9 mouse cellular contexts compared by ENCODE assay signal in the genomic region with DNA sequence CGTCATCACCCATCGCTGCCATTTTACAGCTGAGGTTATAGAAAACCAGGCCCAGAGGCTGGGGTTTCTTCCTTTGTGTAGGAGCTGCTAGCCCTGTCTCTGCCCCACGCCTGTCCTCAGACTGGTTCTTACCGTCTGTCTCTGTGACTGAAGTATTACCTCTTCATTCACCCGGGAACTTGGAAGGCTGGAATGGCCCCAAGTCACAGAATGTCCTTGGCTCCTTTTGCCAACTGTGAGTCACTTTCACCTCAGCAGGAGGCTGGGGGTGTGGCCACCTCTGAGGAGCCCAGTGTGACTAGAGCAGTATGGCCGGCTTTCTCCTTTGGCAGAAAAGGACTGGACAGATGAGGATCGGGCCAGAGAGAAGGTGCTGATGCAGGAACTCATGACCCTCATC. TPM values are rescaled to one million over a fixed set of nuclear protein-coding genes. Genes with fewer than 3 reads are reported as not detected.
DNase-seq lines count a peak whose midpoint lies in the region; ATAC-seq and TF ChIP-seq lines count a peak whose summit lies in the region.
"Had no signal": no experiment of that assay in that cellular context is flagged by ENCODE, and none has a peak within 500 bp of the region (broad histone marks: within the 10 kb centered on the region; RNA-seq: fewer than 3 reads in every experiment).

No protein-coding gene starts in this region.

- no peak overlapping the region for H3K4me3 ChIP-seq in limb, embryonic 15.5 days
- H3K4me3 ChIP-seq in limb, embryonic 10.5 days, result no peak overlapping the region
- no peak overlapping the region for H3K4me3 ChIP-seq in kidney, postnatal 0 days (replicated peaks; ENCODE audit: low read depth, low read length)
- no peak overlapping the region for H3K4me3 ChIP-seq in thymus, adult 2 months (ENCODE audit: control insufficient read depth, insufficient read depth, low read length)

- DNase-seq in limb, embryonic 10.5 days (ENCODE audit: low spot score), result no peak
- DNase-seq in cerebellum, postnatal 25 days, result peak; percentile 92 to 94
- DNase-seq in kidney, postnatal 0 days (ENCODE audit: low spot score), result no peak
- DNase-seq in urinary bladder, postnatal 25 days (ENCODE audit: low spot score), result peak; percentile 59
- DNase-seq in thymus, adult 2 months, result no peak

- no peak for TF ChIP-seq CTCF in kidney, postnatal 0 days (IDR thresholded peaks at IDR 0.05; ENCODE audit: low read depth)
- no peak for TF ChIP-seq CTCF in thymus, adult 2 months (IDR thresholded peaks at IDR 0.05; ENCODE audit: borderline replicate concordance, control insufficient read depth, extremely low read depth, insufficient read depth, low read length, poor library complexity)

- H3K36me3 ChIP-seq in limb, embryonic 15.5 days, result peaks cover 76% of the 10 kb centered on the region
- peaks cover 75% of the 10 kb centered on the region for H3K36me3 ChIP-seq in limb, embryonic 10.5 days
- peaks cover 55% of the 10 kb centered on the region for H3K36me3 ChIP-seq in kidney, postnatal 0 days (ENCODE audit: insufficient read depth, low read length)
- peaks cover 5% of the 10 kb centered on the region; the same call in 1 of the 2 replicates for H3K36me3 ChIP-seq in thymus, adult 2 months (ENCODE audit: control insufficient read depth, insufficient read depth, low read length)

- no peak overlapping the region for H3K9ac ChIP-seq in limb, embryonic 15.5 days
- H3K9ac ChIP-seq in kidney, postnatal 0 days (ENCODE audit: low read depth, low read length), result no peak overlapping the region
- H3K9ac ChIP-seq: lung, embryonic 14.5 days had no signal

- H3K4me2 ChIP-seq in limb, embryonic 15.5 days, result no peak overlapping the region
- H3K4me2 ChIP-seq in kidney, postnatal 0 days (ENCODE audit: low read length), result no peak overlapping the region
- H3K4me2 ChIP-seq: lung, embryonic 14.5 days had no signal

- no peak for ATAC-seq in limb, embryonic 15.5 days (ENCODE audit: insufficient number of reproducible peaks, low FRiP score, low TSS enrichment, low read depth)
- ATAC-seq in kidney, postnatal 0 days (replicated peaks; ENCODE audit: low FRiP score, low read depth), result no peak
- ATAC-seq in CD4-positive, CD25-positive, alpha-beta regulatory T cell, adult 4 months, result no peak
- no peak for ATAC-seq in frontal cortex, adult (ENCODE audit: low TSS enrichment)

- WGBS in limb, embryonic 15.5 days, result 59% methylated on average over 7 of the region's 7 CpGs
- WGBS in limb, embryonic 10.5 days, result 69% methylated on average over 7 of the region's 7 CpGs
- WGBS in kidney, postnatal 0 days, result 68% methylated on average over 7 of the region's 7 CpGs
- WGBS in thymus, adult 2 months, result 96% methylated on average over 7 of the region's 7 CpGs

- H3K27me3 ChIP-seq in limb, embryonic 15.5 days, result no peaks in the 10 kb centered on the region
- no peaks in the 10 kb centered on the region for H3K27me3 ChIP-seq in limb, embryonic 10.5 days (ENCODE audit: low read depth, poor library complexity, severe bottlenecking)
- H3K27me3 ChIP-seq in kidney, postnatal 0 days (ENCODE audit: insufficient read depth, low read length), result no peaks in the 10 kb centered on the region
- H3K27me3 ChIP-seq in thymus, adult 2 months (ENCODE audit: control insufficient read depth, insufficient read depth, low read length), result no peaks in the 10 kb centered on the region

- H3K4me1 ChIP-seq in limb, embryonic 15.5 days, result peaks cover 22% of the 10 kb centered on the region
- H3K4me1 ChIP-seq in limb, embryonic 10.5 days, result peaks cover 14% of the 10 kb centered on the region
- H3K4me1 ChIP-seq in kidney, postnatal 0 days (replicated peaks; ENCODE audit: insufficient read depth, low read length), result peaks cover 13% of the 10 kb centered on the region; the same call in 1 of the 2 replicates
- H3K4me1 ChIP-seq in thymus, adult 2 months (replicated peaks; ENCODE audit: control insufficient read depth, insufficient read depth, low read length), result no peaks in the 10 kb centered on the region

- H3K9me3 ChIP-seq in limb, embryonic 15.5 days, result no peaks in the 10 kb centered on the region
- H3K9me3 ChIP-seq in limb, embryonic 10.5 days (replicated peaks), result no peaks in the 10 kb centered on the region
- H3K9me3 ChIP-seq in kidney, postnatal 0 days (replicated peaks; ENCODE audit: low read length), result no peaks in the 10 kb centered on the region

- 0 out of 2 replicates have a peak overlapping the region, but pooled peaks have one; percentile 33 for H3K27ac ChIP-seq in limb, embryonic 15.5 days
- H3K27ac ChIP-seq in limb, embryonic 10.5 days, result no peak overlapping the region
- peak overlapping the region; percentile 50; the same call in 1 of the 2 replicates for H3K27ac ChIP-seq in kidney, postnatal 0 days
- no peak overlapping the region for H3K27ac ChIP-seq in thymus, adult 2 months (ENCODE audit: control insufficient read depth, insufficient read depth, low read length)

- no peak for TF ChIP-seq POLR2A in thymus, adult 2 months (IDR thresholded peaks at IDR 0.05; ENCODE audit: control insufficient read depth, extremely low read depth, insufficient read depth, low read length, poor library complexity)

RNA-seq across cellular contexts. Expression of a gene that starts 9.4 kb away (rescaled TPM):
- 295 and 310 TPM in 2 replicates for polyA plus RNA-seq in limb, embryonic 15.5 days (2015; fragmentation: Nextera tagmentation; extraction: Ambion mirVana)
- polyA plus RNA-seq in limb, embryonic 10.5 days (2016; fragmentation: Nextera tagmentation; extraction: Ambion mirVana), result 351 and 426 TPM in 2 replicates
- polyA plus RNA-seq in kidney, postnatal 0 days (2015; fragmentation: Nextera tagmentation; extraction: Ambion mirVana), result 314 and 321 TPM in 2 replicates
- 100 to 1,000 TPM in 1 of 2 experiments, 10 to 100 TPM in 1; 92.3 to 119 TPM for polyA plus RNA-seq in CD4-positive, CD25-positive, alpha-beta regulatory T cell, adult 4 months (2017; shearing (Covaris generic))
- polyA plus RNA-seq in thymus, adult 2 months (2012; rRNA removed), result 37.3 and 38.0 TPM in 2 replicates

RNA-seq across cellular contexts. Expression of a gene that starts 9.6 kb away (rescaled TPM):
- polyA plus RNA-seq in limb, embryonic 15.5 days (2015; fragmentation: Nextera tagmentation; extraction: Ambion mirVana), result 6.3 and 8.5 TPM in 2 replicates
- 5.2 and 5.7 TPM in 2 replicates for polyA plus RNA-seq in limb, embryonic 10.5 days (2016; fragmentation: Nextera tagmentation; extraction: Ambion mirVana)
- polyA plus RNA-seq in kidney, postnatal 0 days (2015; fragmentation: Nextera tagmentation; extraction: Ambion mirVana), result 12.9 and 15.2 TPM in 2 replicates
- 10 to 100 TPM in 1 of 2 experiments, 1 to 10 TPM in 1; 4.1 to 10.1 TPM for polyA plus RNA-seq in CD4-positive, CD25-positive, alpha-beta regulatory T cell, adult 4 months (2017; shearing (Covaris generic))
- 1.3 and 1.8 TPM in 2 replicates for polyA plus RNA-seq in thymus, adult 2 months (2012; rRNA removed)

RNA-seq across cellular contexts. Expression of a gene that starts 22.7 kb away (rescaled TPM):
- 15.1 and 16.3 TPM in 2 replicates for polyA plus RNA-seq in limb, embryonic 15.5 days (2015; fragmentation: Nextera tagmentation; extraction: Ambion mirVana)
- polyA plus RNA-seq in limb, embryonic 10.5 days (2016; fragmentation: Nextera tagmentation; extraction: Ambion mirVana), result 6.8 and 9.7 TPM in 2 replicates
- 5.9 and 6.6 TPM in 2 replicates for polyA plus RNA-seq in kidney, postnatal 0 days (2015; fragmentation: Nextera tagmentation; extraction: Ambion mirVana)
- polyA plus RNA-seq in CD4-positive, CD25-positive, alpha-beta regulatory T cell, adult 4 months (2017; shearing (Covaris generic)), result 10 to 100 TPM; 11.8 to 22.1 TPM
- polyA plus RNA-seq in thymus, adult 2 months (2012; rRNA removed), result 46.1 and 47.3 TPM in 2 replicates

RNA-seq across cellular contexts. Expression of a gene that starts 33.6 kb away (rescaled TPM):
- polyA plus RNA-seq in limb, embryonic 15.5 days (2015; fragmentation: Nextera tagmentation; extraction: Ambion mirVana), result 4.2 and 5.2 TPM in 2 replicates
- 0.75 and 1.8 TPM in 2 replicates for polyA plus RNA-seq in limb, embryonic 10.5 days (2016; fragmentation: Nextera tagmentation; extraction: Ambion mirVana)
- 0.23 and 0.25 TPM in 2 replicates for polyA plus RNA-seq in kidney, postnatal 0 days (2015; fragmentation: Nextera tagmentation; extraction: Ambion mirVana)
- not detected for polyA plus RNA-seq in CD4-positive, CD25-positive, alpha-beta regulatory T cell, adult 4 months (2017; shearing (Covaris generic))
- 0.87 and 0.88 TPM in 2 replicates for polyA plus RNA-seq in thymus, adult 2 months (2012; rRNA removed)

RNA-seq across cellular contexts. Expression of a gene that starts 56.5 kb away (rescaled TPM):
- 203 and 206 TPM in 2 replicates for polyA plus RNA-seq in limb, embryonic 15.5 days (2015; fragmentation: Nextera tagmentation; extraction: Ambion mirVana)
- 278 and 295 TPM in 2 replicates for polyA plus RNA-seq in limb, embryonic 10.5 days (2016; fragmentation: Nextera tagmentation; extraction: Ambion mirVana)
- polyA plus RNA-seq in kidney, postnatal 0 days (2015; fragmentation: Nextera tagmentation; extraction: Ambion mirVana), result 199 and 218 TPM in 2 replicates
- 100 to 1,000 TPM; 224 to 263 TPM for polyA plus RNA-seq in CD4-positive, CD25-positive, alpha-beta regulatory T cell, adult 4 months (2017; shearing (Covaris generic))
- polyA plus RNA-seq in thymus, adult 2 months (2012; rRNA removed), result 205 and 212 TPM in 2 replicates

Comparison
In these comparisons a context has a peak if more than half of its experiments do, and no peak if none do; other contexts are left out.
1. H3K27ac ChIP-seq: peak in limb, embryonic 15.5 days (single experiment) and kidney, postnatal 0 days (single experiment); none in limb, embryonic 10.5 days (single experiment) and thymus, adult 2 months (single experiment).
2. DNase-seq: peak in cerebellum, postnatal 25 days (2 of 2) and urinary bladder, postnatal 25 days (single experiment); none in limb, embryonic 10.5 days (single experiment), kidney, postnatal 0 days (single experiment) and thymus, adult 2 months (single experiment).